Mouse (Mus musculus) ZHBTc4 (cell line): Measurements from ENCODE around the gene Npffr2.

ENCODE experiments used
- DNase-seq: peaks from one replicate; pipeline ENCODE4 v3.0.0-alpha.2; 2011; ENCODE audit warnings: low read depth, low spot score

Npffr2 gene

DNA sequence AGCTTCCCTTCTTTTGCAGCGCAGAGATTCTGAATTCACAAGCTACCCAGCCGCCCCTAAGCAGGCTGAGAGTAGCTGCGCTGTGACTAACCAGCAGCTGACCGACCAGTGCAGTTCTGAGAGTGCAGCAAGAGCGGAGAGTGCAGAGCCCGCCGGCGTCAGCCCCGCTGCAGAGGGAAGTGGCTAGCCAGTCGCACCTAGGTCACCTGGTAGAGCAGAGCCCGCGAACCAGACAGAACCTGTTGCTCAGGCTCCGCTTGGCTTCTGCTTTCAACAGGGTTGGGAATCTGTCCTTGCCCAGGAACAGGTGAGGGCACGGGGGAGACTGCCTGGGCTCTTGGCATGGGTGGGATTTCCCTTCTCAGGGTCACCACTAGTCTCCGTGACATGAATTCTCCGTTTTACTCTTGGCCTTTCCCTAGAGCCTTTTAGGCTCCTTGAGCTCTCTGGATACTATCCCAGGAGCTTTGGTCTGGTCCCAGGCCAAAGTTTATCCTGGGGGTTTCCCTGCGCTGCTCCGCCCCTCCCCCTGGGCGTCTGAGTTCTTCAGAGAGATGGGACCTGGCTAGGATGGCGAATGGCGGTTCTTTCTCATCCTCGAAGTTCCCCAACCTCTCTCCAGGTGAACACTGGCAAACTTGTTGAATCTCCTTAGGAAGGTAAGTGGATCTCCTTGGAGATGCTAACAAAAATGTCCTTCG is at the start of gene Npffr2:
Gene Npffr2 (plus strand): TSS at position 552 of the 701 bp plus-strand sequence.
- DNase-seq: peak; percentile 50

DNA sequence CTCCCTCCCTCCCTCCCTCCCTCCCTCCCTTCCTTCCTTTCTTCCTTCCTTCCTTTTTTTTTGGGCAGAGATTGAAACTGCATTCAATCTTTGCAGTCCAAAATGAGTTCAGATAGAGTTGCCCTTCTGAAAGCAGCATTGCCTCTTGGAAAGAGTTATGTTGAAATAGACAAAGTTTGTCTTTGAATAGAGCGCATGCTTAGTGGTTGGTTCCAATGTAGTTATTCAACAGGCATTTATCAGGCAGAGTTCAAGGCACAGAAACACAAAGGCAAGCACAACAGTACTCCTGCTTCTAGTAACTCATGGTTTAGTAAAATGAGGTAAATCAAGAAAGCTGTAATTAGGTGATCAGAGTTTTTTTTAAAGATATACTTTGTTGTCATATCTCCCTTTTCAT is 34.7 kb upstream of the Npffr2 start:
- DNase-seq: no peak

- DNase-seq: peak; percentile 57
Measured at GRCm38 (mm10) chr5:89500182-89500581, 27.0 kb upstream of the Npffr2 start.

GRCm38 (mm10) chr5:89518641-89519040 is 8.6 kb upstream of the Npffr2 start:
- DNase-seq: no peak

DNA sequence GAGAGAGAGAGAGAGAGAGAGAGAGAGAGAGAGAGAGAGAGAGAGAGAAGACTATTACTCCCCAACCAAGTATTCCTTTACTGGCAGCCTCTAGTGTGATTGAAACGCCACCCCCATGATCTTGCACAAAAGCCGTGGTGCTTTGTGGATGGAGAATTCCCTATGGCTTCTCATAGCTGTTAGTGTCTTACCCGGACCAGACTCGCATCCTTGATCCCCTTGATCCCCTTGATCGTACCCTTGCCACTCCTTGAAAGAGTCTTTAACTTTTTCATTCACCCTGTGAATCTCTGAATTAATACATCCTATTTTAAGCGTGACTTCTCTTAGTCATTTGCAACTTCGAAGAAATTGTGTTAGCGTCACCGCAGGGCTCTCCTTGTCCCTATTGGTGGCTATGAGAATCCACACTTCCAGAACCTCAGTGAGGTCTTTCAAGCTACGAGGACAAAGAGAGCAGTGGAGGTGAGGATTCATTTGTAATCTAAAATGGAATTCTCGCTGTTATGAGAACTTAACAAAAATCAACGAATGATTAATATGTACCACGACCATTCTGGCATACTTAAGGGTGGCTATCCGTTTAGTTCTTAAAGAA is 949 bp upstream of the Npffr2 start:
- DNase-seq: no peak

- no peak for DNase-seq
Measured at GRCm38 (mm10) chr5:89528951-89529350, 1.7 kb downstream of the Npffr2 start.

DNA sequence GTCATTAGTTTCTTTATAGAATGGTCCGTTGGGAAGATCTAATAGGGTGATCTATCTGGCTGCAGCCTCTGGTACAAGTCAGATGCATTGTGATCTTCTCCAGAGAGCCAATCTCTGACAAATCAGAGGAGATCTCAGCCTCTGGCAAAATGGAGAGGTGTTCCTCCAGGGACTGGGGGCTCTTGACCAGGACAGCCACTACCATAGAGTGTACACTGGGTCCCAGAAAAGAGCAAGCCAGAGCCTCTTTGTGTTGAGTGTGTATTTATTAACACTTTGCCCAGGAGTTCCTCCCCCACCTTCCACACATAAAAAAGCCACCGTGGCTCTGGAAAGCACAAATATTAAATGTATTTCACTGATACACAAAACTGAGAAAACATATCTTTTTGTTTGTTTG is 2.2 kb downstream of the Npffr2 start:
- DNase-seq: no peak

GRCm38 (mm10) chr5:89536018-89536417 is 8.8 kb downstream of the Npffr2 start:
- DNase-seq: no peak

GRCm38 (mm10) chr5:89542472-89542871 is 15.2 kb downstream of the Npffr2 start:
- no peak for DNase-seq

- peak; percentile 72 for DNase-seq
Measured at GRCm38 (mm10) chr5:89543476-89543875, 16.2 kb downstream of the Npffr2 start.

DNA sequence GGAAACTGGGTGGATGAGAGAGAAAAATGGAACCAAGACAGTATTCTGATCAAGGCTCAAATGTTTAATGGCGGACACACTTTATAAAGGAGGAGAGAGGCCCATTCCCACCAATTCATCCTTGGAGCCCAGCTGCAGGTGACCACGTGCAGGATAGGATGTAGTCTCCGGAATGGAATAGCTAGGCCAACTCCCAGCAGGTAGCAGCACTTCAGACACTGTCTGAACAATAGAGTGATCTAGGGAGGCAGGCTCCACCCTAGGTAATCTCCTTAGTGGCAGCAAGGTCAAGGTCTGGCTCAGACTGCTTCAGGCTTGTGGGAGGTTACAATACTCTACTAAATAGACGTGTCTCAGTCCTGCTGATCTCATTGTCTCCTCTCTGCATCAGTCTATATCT is 31.9 kb downstream of the Npffr2 start:
- peak; percentile 90 for DNase-seq

DNA sequence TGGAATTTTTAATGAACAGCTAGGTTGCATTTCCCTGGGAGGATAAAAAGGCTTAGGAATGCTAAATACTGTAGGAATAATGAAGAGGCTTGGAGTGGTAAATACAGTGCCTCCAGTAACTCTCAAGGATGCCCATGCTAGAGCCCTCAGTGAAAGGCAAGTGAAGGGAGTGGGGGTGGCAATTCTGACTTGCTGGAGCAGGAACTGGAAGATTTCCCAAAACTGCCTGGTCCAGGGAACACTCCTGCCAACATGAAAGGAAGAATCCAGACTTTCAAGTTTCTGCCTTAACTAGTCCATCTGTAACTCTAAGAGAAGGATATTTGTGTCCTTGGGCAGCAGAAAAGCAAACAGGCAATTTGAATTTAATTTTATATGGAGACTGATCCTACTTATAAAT is 34.2 kb downstream of the Npffr2 start:
- no peak for DNase-seq

DNA sequence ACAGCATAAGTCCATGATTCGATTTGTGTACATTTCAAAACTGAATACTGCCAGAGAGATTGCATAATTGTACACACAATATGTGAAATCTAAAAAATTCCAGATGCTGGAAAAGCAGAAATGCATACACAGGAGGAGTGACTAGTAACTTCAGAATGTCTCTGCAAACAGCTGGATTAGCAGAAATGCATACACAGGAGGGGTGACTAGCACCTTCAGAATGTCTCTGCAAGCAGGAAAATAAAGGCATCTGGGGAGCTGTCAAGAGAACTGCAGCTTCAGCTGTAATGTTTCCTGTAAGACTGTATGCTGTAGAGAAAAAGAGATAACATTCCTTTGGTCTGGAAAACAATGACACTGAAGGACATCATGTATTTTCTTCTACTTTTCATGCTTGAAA is 51.4 kb downstream of the Npffr2 start:
- DNase-seq: no peak

DNA sequence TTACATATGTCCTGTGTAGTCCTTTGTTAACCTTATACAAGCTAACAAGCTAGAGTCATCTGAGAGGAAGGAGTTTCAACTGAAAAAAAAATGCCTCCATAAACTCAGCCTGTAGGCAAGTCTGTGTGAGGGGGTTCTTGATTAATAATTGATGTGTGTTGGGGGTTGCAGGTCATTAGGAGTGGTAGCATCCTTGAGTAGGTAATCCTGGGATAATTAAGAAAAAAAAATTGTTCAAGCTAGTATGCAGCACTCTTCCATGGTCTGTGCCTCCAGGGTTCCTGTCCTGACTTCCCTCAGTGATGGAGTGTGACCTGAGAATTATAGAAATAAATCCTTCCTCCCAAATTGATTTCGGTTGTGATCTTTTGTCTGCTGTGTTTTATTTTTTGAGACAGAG is 52.0 kb downstream of the Npffr2 start:
- DNase-seq: no peak

- no peak for DNase-seq
Measured at GRCm38 (mm10) chr5:89581143-89581542, 53.9 kb downstream of the Npffr2 start.

- DNase-seq: no peak
Measured at GRCm38 (mm10) chr5:89581742-89582366, 54.6 kb downstream of the Npffr2 start.

DNA sequence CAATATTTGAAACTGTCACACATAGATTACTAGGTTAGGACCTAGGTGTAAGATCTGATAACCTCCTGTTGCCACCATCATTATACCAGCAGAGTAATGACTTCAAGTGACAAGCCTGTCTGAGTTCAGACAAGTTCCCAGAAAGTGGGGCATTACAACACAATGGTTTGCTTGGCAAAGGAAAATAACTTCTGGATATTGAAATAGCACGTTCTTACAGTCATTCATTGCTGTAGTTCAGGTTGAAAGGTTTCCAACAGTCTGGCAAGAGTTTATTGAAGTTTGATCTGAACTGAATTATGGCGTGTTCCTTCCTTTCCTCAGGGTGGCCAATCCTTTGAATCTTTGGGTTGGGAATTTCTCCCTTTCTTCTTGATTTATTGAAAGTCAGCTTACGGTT is 57.8 kb downstream of the Npffr2 start:
- no peak for DNase-seq

GRCm38 (mm10) chr5:89592301-89592700 is 65.1 kb downstream of the Npffr2 start:
- no peak for DNase-seq

DNA sequence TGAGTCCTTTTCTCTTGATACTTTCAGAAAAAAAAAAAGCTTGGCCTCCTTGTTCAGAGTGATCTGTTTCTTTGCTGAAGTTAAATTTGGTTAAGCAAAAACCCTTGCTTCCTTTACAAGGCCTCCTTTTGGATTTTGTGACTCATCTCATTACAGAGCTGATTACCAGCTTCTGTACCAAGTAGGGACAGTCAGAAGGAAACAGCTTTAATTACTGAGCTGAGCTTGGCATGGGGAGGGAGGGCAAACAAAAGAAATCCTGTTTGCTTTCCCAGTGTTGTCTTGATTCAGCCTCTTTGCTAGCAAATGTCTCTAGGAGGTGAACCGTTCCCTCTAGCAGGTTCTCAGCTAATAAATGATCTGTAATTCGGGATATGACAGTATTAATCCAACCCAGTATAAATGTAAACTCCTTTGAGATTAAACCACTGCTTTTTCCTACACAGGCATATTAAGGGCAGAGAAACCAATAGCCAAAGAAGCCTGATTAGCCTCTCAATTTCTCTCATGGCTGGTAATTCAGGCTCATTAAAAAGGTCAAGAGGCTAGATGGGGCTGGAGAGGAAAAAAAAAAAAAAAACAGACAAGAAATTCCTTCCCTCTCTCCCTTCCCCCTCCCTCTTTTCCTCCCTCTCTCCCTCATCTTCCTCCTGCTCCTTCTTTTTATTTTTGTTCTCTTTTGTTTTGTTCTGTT is 84.2 kb downstream of the Npffr2 start:
- no peak for DNase-seq

GRCm38 (mm10) chr5:89612262-89612661 is 85.0 kb downstream of the Npffr2 start:
- no peak for DNase-seq

- no peak for DNase-seq
Measured at GRCm38 (mm10) chr5:89631599-89631998, 104.4 kb downstream of the Npffr2 start.
